Mouse (Mus musculus) urinary bladder, postnatal 36 days (tissue): ENCODE data around the gene Ccdc170.
"Not testable (repeated sequence)": the region's sequence is repeated elsewhere in the genome, so short reads cannot be mapped to it uniquely, and the experiment has no call there.

Experiments
- DNase-seq, 2 experiments: peaks; one replicate each; pipeline ENCODE4 v3.0.0; 2022; ENCODE audit warnings: low spot score in 2 of 2, mixed read lengths in 1 of 2

Ccdc170 gene

DNA sequence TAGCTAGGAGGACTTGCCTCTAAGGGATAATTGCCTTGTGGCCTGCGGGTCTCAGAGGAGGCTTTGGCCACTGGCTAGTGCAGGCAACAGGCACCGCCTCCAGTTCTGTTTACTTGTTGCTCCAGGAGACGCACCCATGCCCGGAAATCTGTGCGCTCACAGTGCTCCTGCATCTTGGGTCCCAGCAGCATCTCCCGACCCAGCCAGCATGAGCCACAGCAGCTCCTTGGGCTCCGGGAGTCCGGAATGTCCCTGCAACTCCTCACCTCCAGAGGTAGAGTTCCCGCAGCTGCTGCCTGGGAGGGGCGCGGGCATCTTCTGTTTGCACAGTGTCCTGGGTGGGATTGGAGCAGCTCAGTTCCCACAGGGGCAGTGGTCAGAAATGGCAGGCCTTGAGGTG, at the start of gene Ccdc170:
Gene Ccdc170, plus strand, starts transcription at position 148 of the 400 bp plus-strand sequence.
- DNase-seq: peak in 1 of 2 experiments; percentile 6

DNA sequence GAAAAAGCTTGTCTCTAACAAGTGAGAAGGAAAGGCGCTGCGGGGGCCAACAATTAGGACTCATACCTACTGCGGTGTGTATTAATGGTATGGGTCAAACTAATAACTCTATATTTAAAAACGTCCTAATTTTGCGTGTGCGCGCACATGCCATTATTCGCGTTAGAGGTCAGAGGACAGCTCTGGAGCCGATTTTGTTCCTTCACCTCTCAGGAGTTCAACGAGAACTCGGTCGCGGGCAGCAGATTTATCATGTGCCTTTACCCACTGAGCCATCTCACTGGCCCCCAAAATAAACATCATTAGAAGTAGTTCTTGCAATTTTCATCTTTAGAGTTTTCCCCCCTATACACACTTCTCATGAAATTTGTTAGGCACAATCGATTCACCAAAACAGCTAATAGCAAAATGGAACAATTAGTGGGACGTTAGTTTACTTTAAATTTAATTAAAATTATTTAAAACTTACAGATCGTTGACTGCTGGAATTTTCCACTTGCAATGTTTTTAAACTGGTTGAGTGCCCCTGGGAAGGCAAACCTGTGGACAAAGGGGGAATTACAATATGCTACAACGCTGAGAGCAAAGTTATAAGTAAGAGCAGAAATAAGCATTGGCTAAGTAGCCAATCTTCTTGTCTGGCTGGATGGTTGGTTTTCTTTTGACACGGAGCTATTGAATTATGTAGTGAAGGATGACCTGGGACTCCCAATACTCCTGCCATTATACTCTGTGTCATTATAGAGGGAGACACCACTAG, 49.1 kb upstream of the Ccdc170 start:
- no peak for DNase-seq

DNA sequence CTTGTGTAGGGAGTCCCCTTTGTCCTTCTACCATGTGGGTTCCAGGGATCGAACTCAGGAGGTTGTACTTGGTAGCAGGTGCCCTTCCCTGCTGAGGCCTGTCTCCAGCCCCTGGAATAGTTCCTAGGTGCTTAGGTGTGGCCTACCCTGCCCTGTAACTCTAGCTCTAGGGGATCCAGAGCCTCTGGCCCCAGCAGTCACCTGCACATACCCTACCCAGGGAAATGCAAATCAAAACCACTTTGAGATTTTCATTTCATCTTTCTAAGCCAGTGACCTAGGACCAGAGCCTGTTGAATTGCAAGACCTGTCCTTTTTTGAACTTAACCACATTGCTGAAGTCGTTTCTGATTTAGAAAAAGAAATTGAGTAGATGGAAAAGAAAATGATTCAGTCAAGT, 48.4 kb upstream of the Ccdc170 start:
- DNase-seq: not testable (repeated sequence)

DNA sequence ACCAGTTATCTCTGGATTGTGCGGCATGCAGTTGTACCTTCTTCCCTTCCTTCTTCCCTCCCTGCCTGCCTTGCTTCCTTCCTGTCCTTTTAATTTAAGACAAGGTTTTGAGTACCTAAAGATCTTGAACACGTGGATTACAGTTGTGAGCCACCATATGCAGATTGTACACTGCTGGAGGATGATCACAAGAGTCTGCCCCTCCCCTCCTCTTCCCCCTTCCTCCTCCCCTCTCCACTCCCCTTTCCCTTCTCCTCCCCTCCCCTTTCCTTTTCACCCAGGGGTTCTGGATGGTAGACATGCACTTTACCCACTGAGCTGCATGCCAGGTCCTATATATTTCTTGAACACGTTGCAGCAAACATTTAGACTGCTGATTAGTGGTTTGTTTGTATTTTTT, 46.9 kb upstream of the Ccdc170 start:
- no peak for DNase-seq

DNA sequence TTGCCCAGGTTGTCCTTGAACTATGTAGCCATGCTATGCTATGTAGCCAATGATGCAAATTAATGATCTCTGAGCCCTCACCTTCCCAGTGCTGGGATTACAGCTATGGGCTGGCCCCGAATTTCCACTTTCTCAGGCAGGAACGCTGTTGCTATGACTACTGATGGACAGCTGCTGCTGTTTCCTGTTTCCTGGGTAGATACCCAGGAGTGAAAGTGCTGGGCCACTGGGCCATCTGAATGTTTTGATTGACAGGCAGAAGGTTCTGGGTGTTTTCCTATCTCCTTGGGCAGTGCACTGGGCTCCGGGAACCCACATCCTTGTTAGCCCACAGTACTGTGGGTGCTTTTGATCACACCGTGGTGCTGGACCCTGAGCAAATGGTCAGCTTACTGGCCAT, 25.9 kb upstream of the Ccdc170 start:
- DNase-seq: no peak

DNA sequence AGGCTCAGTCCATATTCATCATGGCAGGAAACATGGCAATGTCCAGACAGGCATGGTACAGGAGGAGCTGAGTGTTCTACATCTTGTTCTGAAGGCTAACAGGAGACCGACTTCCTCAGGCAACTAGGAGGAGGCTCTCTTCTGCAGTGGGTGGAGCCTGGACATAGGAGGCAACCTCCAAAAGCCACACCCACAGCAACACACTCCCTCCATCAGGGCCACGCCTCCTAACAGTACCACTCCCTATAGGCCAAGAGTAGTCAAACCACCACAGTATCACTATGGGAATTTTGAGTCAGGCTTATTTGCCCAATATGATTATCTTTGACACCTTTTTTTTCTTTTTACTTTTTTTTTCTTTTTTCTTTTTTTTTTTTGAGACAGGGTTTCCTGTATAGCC, 22.1 kb upstream of the Ccdc170 start:
- DNase-seq: no peak

DNA sequence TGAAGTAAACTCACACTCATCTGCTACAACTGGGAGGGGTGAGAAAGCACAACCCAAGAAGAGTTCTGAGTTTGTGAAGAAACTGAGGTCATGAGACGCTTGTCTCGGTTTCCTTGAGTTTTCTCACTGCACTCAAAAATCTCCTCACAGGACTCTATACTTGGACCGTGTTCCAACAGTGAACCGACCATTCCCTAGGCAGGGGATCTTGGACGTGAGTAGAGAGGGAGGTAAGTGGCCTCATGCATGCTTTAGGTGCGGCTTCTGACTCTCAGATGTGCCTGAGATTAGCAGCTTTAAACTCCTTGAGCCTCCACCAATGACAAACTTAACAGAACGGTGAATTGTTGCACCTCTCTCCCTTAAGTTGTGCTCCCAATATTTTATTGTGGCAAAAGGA, 16.5 kb upstream of the Ccdc170 start:
- no peak for DNase-seq

DNA sequence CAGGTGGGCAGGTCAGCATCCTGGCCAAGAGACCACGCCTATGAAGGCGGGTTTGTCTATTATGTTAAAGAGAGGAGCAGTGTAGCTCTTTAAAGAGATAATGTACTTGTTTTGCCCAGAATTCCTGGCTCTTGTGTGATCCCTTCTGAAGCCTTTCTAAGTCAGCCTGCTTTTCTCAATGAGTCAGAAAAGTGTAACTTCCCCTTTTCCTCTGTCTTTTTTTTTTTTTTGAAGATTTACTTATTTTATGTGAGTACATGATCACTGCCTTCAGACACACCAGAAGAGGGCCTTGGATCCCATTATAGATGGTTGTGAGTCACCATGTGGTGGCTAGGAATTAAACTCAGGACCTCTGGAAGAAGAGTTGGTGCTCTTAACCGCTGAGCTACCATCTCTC, 12.9 kb upstream of the Ccdc170 start:
- no peak for DNase-seq

DNA sequence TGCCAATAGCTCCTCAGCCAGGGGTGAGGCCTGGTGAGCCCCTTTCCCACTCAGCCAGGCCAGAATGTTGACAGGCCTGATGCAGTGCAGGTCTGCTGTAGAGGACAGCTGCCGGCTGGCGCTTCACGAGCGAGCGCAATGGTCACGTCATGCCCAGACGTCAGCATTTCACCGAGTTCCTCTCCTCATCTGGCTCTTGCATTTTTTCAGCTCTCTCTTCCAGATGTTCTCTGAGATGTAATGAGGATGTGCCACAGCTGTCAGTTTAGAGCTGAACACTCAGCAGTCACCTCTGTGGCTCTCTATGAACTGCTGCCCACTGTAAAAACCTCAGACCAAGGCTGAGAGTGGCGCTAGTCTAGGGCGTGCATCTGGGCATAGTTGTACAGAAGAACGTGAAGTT, 8.7 kb upstream of the Ccdc170 start:
- no peak for DNase-seq

DNA sequence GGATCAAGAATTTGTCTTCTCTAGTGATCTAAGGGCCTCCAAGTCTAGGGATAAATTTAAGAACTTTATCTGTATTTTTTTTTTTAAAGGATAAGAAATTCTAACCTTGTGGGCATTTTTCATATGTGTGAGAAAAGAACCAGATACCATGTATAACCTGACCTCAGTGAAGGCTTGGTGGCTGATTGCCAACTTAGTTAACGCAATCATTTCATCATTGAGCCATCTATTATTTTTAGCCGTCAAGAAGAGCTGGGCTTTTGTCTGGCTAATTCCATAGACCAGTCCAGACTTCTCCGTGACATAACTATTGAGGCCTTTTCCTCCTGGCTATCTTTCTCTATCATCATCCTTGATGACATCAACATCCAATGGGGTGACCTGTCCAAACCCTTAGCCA, 6.9 kb upstream of the Ccdc170 start:
- DNase-seq: no peak

DNA sequence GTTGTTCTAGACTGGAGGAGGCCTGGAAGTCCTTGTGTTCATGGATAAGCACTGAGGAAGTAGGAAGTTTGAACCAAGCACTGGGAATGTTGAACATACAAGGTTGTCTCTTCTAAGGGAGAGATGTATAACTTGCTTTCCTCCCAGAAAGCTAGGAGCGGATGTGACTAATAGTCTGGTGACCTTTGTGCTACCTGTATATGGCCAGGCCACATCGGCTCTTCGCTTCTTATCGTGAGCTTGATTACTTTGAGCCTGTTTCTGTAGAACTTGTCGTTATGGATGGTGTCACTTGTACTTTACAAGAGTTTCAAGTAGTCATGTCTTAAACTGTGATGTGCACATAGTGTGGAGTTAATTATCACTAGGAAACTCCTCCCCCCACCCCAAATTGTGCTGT, 5.7 kb upstream of the Ccdc170 start:
- no peak for DNase-seq

DNA sequence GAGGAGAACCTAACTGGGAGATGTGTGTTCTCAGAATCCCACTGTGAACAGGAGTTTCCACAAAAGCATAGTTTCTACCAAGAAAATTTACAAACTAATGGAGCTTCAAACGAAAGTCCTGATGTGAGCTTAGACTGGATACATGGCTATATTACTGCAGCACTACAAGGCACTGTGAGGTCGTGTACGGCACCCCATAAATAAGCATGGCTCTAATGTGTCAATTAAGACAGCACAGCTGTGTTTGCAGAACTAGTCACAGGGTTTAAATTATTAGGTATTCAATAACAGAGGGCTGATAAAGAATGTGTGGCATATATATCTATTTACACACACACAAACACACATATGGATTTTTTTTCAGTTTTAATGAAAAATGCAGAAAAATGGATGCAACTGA, 1.4 kb upstream of the Ccdc170 start:
- no peak for DNase-seq

DNA sequence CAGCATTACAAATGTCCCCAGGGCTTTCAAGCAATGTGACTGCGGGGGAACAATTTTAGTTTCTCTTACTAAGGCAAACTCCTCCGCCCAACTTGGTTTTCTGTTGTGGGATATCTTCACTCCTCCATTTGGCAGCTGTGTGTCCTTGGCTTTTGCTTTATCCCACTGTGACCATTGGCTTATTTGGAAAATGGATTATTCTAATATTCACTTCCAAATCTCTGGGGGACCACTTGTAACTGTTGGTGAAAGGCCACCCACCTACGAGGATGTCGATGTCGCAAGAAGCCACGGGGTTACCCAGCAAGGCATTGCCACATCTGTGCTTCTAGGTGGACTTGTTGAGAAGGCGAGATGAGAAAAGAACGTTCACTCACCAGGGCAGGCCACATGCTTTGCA, 607 bp upstream of the Ccdc170 start:
- DNase-seq: peak in 1 of 2 experiments; percentile 69

DNA sequence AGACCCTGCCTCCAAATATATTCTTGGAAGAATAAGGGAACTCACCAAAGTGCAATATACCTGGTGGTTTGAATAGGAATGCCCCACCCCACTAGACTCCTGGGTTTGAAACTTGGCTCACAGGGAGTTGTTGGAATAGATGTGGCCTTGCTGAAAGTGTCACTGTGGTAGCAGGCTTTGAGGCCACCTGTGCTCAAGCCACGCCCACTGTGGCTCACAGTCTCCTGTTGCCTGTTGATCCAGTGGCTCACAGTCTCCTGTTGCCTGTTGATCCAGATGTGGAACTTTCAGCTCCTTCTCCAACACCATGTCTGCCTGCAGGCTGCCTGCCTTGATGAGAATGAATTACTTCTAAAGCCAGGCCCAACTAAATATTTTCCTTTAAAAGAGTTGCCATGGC, 1.5 kb downstream of the Ccdc170 start:
- no peak for DNase-seq

DNA sequence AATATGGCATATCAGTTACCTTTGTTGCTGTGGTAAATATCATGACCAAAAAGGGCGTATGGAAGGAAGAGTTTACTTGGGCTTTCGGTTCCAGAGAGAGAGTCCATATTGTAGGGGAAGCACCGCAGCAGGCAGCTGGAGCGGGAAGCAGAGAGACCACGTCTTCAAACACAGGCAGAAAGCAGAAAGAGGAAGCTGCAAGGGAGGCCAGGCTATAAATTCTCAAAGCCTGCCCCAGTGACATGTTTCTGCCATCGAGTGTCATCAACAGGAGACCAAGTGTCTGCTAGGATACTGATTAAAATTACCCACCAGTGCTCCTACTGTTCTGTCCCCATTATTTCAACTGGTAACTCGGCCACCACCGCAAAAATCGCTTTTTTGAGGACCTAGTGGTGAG, 2.7 kb downstream of the Ccdc170 start:
- no peak for DNase-seq

DNA sequence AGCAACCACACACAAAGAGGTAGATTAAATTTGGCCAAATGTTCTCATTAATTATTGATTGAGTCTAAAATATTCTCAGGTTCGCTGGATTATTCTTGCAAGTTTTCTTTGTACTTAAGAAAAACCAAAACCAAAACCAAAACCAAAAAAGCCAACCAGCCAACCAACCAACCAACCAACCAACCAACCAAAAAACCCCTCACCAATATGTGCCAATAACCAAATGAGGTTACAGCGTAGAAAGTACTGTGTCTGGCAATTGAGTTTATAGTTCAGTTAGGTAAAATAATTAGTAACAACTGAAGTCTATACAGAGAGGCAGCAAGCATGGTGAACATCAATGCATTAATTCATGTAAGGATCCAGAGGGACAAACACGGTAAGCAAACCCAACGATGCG, 7.6 kb downstream of the Ccdc170 start:
- DNase-seq: no peak

DNA sequence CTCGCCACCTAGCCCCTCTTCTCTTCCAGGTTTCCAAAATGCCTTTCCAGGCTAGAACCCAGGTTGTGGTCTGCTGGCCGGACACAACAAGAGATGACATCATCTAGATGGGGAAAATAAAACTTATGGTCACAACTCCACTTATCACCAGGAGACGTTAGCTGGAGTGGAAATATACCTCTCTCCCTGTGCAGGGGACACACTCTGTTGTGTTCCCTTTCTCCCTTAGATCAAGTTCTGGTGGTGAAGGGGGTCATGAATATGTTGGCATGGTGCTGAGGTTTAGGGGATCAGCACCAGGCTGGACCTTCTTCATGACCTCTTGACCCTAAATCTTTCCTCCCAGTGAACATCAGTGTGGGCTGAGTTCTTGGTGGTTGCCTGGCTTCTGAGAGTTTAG, 9.0 kb downstream of the Ccdc170 start:
- DNase-seq: no peak

DNA sequence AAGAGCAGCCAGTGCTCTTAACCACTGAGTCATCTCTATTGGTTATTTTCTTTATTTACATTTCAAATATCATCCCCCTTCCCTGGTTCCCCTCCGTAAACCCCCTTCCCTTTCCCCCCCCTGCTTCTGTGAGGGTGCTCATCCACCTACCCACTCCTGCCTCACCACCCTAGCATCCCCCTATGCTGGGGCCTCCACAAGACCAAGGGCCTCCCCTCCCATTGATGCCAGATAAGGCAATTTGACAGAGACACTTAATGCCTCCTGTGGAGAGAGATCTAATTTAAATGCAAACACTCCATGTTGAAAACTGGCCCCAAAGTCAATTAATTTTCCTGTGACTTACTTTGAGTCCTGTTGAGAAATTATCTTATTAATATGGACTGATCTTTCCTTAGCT, 9.7 kb downstream of the Ccdc170 start:
- DNase-seq: no peak

DNA sequence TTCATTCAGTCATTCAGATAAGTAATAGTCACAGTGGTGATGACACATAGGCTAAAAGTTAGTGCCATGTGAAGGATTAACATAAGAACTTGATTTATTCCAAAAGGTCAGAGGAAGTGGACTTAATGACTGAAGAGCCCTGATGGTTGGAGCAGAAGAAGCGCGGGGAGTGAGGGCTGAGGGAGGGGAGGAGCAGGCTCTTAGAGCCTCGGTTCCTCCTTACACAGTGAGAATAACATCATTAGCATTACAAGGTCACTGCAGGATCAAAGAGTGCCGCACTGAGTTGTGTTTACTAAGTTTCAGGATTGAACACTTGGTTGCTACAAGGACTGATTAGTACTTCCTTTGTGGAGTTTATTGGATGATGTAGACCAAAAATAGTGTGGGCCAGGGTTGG, 10.6 kb downstream of the Ccdc170 start:
- DNase-seq: no peak

DNA sequence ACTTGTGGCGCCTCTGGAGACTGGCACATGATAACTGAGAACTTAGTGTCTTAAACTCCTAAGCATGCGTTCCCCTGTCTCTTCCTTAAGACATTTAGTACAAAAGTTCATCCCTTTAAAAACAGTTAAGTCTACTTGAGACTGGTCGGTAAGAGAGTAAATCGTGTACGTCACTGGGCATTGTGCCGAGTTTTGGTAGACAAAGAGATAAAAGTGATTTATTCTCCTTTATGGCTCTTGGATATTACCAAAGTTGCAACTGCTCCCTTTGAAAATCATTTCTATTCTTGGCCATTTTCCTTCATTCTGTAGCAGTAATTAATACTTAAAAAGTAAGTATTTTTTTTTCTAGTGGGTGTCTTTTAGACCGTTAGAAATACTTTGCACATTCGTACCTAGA, 20.9 kb downstream of the Ccdc170 start:
- DNase-seq: no peak

DNA sequence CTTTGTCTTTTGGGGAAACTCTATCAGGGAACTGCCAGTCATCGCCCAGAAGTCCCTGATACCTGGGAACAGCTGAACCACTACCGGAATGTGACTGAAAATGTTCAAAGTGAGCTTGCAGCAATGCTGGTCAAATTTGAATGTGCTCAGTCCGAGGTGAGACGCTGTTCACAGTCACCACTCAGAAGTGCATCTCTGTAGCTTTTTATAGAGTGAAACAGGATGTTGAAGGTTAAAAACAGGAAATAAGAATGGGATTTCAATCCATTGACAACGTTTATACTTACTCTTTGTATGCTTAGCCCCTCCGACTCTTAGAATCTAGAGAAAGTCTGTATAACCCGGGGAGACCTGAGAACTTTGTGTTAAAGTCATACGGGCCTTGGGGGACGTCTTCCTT, 30.4 kb downstream of the Ccdc170 start:
- DNase-seq: no peak

DNA sequence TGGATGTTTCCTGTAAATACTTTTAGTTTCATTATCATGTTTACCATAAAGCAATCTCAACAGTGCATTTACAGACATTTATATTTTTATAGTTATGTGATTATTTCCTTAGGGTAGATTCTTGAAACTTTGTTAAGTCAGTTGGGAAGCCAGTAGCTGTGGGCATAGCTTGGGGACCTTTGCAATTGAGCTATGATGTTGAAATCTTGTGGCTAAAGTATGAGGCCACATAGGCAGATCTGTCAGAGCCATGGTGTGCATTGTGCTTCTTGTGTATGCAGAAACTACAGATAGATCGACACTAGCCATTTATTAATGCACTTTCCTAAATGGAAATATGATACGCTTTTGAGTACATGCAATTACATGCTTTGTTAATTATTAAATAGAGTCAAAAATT, 35.3 kb downstream of the Ccdc170 start:
- DNase-seq: no peak

DNA sequence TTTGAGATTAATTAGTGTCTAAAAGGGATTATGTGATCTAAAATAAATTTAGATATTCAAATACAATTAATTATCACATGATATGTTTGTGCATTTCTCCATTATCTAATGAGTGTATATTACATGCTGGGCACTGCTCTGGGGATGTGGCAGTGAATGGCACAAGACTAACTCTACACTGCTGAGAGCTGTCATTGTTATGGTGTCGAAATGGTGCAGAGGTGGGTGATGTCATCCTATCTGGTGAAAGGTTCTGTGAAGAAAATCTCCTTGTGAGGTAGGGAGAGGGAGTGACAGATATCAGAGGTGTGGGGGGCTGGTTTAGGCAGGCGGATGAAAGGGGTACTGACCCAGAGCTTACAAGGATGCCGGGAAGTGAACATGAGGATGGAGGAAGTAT, 37.3 kb downstream of the Ccdc170 start:
- no peak for DNase-seq

DNA sequence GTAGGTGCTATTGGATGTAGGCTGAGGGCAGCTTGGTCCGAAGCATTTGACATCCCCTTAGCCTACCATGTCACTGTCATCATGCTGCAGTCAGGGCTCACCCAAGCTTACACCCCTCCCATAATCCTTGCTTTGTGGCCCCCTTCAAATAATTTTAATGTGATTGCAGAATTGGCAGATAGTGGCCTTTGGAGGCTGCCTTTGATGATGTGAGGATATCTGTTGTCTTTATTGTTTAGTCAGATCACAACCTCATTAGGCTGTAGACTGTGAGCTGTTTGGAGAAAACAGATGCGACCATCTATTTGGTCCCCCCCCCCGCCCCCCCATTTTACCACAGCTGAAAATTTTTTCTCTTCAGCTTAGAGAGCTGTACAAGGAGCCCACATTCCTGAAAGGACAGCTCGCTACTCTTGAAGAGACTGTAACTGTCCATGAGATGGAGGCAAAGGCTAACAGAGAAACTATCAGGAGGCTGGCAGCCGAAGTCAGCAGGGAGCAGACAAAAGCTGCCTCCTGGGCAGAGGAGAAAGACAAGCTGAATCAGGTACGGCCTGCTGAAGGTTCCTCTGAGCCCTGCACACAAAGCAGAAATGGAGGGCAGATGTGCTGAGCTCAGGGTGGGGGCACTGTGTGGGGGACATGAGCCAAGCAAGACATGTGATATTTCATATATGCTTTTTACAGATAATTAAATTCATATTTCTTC, 38.2 kb downstream of the Ccdc170 start:
- no peak for DNase-seq
